Mouse (Mus musculus): ENCODE measurements at regions not wholly inside any gene's neighbourhood (a gene's known extent, or its start where the extent isn't known, plus 50 kb on each side); places are given as distances from the start of the nearest gene placed in this dataset.

DNA sequence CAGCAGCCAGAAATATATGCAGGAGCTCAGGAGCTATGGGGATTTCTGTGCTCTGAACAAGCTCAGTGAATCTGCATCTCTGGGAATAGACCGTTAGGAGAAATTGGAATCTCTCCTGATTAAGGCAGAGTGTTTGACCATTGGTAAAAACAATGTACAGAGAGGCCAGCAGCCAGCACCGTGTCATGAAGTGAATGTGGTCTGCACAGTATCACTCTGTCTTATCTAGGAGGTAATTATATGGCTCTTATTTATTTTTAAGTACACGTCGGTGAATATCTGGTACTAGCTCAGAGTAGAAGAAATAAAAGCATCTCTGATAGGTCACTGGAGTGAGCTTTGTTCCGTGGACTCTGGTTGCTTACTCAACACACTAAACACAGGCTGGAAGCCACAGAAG, 879.8 kb downstream of the Ntrk3 start:
- TF ChIP-seq GATA1 (IDR thresholded peaks at IDR 0.05; ENCODE audit: borderline replicate concordance, low read length) (no peak), FLI1 (IDR thresholded peaks at IDR 0.05; ENCODE audit: low read length) (no peak)
